Mouse (Mus musculus) neural tube, embryonic 14.5 days (tissue): ENCODE measurements around the gene Nphs1. TPM values are rescaled to one million over a fixed set of nuclear protein-coding genes. Genes with fewer than 3 reads are reported as not detected.

ENCODE experiments used
- ATAC-seq: fragments of 200-750 bp; cut with Nextera tagmentation; 2 replicates; pipeline ENCODE4 v1.8.0; 2017; ENCODE audit warnings: low read depth, mild to moderate bottlenecking, moderate TSS enrichment, moderate library complexity
- H3K27ac ChIP-seq: fragments of 300-500 bp; sonication (generic); 2 replicates; pipeline ENCODE4 v1.5.1; 2014; ENCODE audit warnings: low read depth, mild to moderate bottlenecking, control low read depth, low read length, moderate library complexity, mixed read lengths
- H3K27me3 ChIP-seq: fragments of 300-500 bp; sonication (generic); 2 replicates; pipeline ENCODE4 v1.6.1; 2014; ENCODE audit warnings: low read length; ENCODE audit not compliant: control insufficient read depth, insufficient read depth
- H3K36me3 ChIP-seq: fragments of 300-500 bp; sonication (generic); 2 replicates; pipeline ENCODE4 v1.6.1; 2014; ENCODE audit warnings: low read length, mixed read lengths; ENCODE audit not compliant: control insufficient read depth, insufficient read depth
- H3K4me1 ChIP-seq: fragments of 300-500 bp; sonication (generic); 2 replicates; pipeline ENCODE4 v1.6.1; 2014; ENCODE audit warnings: low read length; ENCODE audit not compliant: control insufficient read depth, insufficient read depth
- H3K4me2 ChIP-seq: fragments of 300-500 bp; sonication (generic); 2 replicates; pipeline ENCODE4 v1.6.1; 2014; ENCODE audit warnings: mild to moderate bottlenecking, low read depth, low read length, control low read depth
- H3K4me3 ChIP-seq: fragments of 300-500 bp; sonication (generic); 2 replicates; pipeline ENCODE4 v1.5.1; 2014; ENCODE audit warnings: low read depth, low read length, control low read depth, mixed read lengths
- H3K9ac ChIP-seq: fragments of 300-500 bp; sonication (generic); replicated peaks from 2 replicates; pipeline ENCODE4 v1.6.1; 2014; ENCODE audit warnings: low read depth, mild to moderate bottlenecking, control low read depth, low read length, mixed read lengths
- H3K9me3 ChIP-seq: fragments of 300-500 bp; sonication (generic); 2 replicates; pipeline ENCODE4 v1.6.1; 2016; ENCODE audit warnings: low read length; ENCODE audit not compliant: control insufficient read depth
- WGBS: fragments of 180-500 bp; shearing (Covaris S2); extraction: QIAGEN DNeasy Blood & Tissue Kit; methylation state at CpG from one replicate; pipeline ENCODE4 v1.1.7; 2014; 5-methylcytosine and 5-hydroxymethylcytosine counted together
- polyA plus RNA-seq: library from polyadenylated mRNA; unstranded; fragments of >200 nt; fragmentation: Nextera tagmentation; extraction: Ambion mirVana; gene quantifications from 2 replicates; pipeline ENCODE4 v1.2.1, GENCODE M21; 2014

Nphs1 gene
- polyA plus RNA-seq, 1 experiment from 2014 or later, result not detected

DNA sequence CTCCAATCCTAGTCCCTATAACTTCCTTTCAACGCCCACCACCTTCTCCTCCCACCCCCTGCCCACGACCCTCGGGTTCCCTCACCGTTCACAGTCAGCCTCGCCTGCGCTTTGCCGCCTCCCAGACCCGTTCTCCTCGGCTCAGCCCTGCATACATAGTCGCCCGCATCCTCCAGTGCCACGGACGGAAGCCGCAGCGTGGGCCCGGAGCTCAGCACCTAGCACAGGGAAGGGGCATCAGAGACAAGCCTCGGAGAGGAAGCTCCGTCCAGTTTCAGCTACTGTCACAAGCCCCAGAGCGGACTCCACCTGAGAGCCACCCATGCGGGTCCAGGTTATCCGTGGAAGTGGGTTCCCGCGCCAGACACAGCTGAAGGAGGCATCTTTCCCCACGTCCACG is 4.8 kb upstream of the Nphs1 start:
- peaks cover 20% of the 10 kb centered on the region for H3K4me1 ChIP-seq
- no peak for ATAC-seq
- 18% methylated on average over 25 of the region's 25 CpGs for WGBS
- H3K9me3 ChIP-seq, result no peaks in the 10 kb centered on the region
- H3K36me3 ChIP-seq, result no peaks in the 10 kb centered on the region
- peak overlapping the region; percentile 20 for H3K4me2 ChIP-seq
- H3K9ac ChIP-seq, result no peak overlapping the region
- no peak overlapping the region for H3K27ac ChIP-seq
- H3K4me3 ChIP-seq, result no peak overlapping the region
- H3K27me3 ChIP-seq, result peaks cover 18% of the 10 kb centered on the region

DNA sequence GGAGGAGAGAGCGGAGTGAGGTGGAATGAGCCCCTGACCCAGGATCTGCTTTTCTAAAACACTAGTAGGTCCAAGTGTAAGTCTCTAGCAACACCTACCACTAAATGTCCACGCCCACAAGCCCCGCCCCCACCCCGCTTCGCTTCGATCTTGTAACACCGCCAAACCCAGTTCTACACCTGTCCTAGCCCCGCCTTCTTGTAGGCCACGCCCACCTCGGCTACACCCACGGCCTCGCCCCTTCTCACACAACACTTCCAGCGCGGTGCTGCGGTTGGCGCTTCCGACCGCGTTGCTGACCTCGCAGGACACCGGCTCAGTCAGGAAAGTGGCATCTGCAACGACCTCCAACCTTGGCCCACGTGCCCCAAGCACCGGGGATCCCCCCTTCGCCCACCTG is 4.3 kb upstream of the Nphs1 start:
- H3K4me2 ChIP-seq, result peak overlapping the region; percentile 20
- ATAC-seq, result no peak
- H3K9me3 ChIP-seq, result no peaks in the 10 kb centered on the region
- H3K4me3 ChIP-seq, result 0 out of 2 replicates have a peak overlapping the region, but pooled peaks have one; percentile 12
- peaks cover 18% of the 10 kb centered on the region for H3K27me3 ChIP-seq
- H3K4me1 ChIP-seq, result peaks cover 21% of the 10 kb centered on the region
- 1% methylated on average over 25 of the region's 25 CpGs for WGBS
- no peaks in the 10 kb centered on the region for H3K36me3 ChIP-seq
- no peak overlapping the region for H3K27ac ChIP-seq
- H3K9ac ChIP-seq, result no peak overlapping the region

DNA sequence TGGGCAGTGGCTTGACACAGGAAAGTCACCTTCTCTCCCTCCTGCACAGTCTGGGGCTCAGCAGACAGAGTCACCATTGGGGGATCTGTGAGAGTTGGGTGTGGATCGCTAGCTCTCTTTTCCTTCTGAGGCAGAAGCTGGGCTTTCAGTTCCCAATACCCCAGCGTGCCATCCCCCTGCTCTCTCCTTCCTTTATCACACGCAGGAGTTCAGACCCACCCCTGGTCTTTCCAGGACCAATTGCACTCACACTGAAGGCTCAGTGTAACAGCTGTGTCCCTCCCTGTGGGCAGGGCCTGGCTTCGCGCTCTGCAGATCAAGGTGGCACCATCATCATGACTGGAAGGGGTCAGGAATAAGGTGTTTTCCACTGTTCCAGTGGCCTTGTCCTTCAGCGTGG is 3.9 kb upstream of the Nphs1 start:
- 9% methylated on average over 6 of the region's 6 CpGs for WGBS
- ATAC-seq, result no peak
- H3K9me3 ChIP-seq, result no peaks in the 10 kb centered on the region
- H3K27ac ChIP-seq, result no peak overlapping the region
- H3K4me2 ChIP-seq, result peak overlapping the region; percentile 12; the same call in 1 of the 2 replicates
- H3K36me3 ChIP-seq, result no peaks in the 10 kb centered on the region
- peaks cover 21% of the 10 kb centered on the region for H3K4me1 ChIP-seq
- no peak overlapping the region for H3K9ac ChIP-seq
- H3K27me3 ChIP-seq, result peaks cover 18% of the 10 kb centered on the region
- no peak overlapping the region for H3K4me3 ChIP-seq

DNA sequence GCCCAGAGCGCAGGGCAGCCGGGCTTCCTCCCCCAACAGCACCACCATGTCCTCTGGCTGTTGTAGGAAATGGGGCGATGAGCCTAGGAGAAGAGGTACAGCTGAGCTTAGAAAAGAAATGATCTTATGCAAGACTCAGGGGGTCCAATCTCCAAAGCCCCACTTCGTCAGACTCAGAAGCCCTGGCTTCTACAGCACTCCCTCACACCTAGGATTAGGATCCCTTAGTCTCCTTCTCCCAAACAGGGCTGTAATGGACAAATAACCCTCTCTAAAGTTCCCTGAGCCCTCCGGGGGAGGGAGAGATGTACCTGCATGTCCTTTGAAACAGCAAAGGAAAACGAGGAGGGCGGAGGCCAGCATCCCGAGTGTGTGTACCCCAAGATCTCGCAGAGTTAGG is 1.6 kb upstream of the Nphs1 start:
- no peaks in the 10 kb centered on the region for H3K36me3 ChIP-seq
- peaks cover 21% of the 10 kb centered on the region for H3K4me1 ChIP-seq
- H3K27me3 ChIP-seq, result peaks cover 22% of the 10 kb centered on the region
- peak overlapping the region; percentile 41 for H3K4me2 ChIP-seq
- no peaks in the 10 kb centered on the region for H3K9me3 ChIP-seq
- H3K27ac ChIP-seq, result no peak overlapping the region
- H3K4me3 ChIP-seq, result peak overlapping the region; percentile 11; the same call in 1 of the 2 replicates
- no peak overlapping the region for H3K9ac ChIP-seq
- ATAC-seq, result no peak
- WGBS, result 3% methylated on average over 9 of the region's 9 CpGs

DNA sequence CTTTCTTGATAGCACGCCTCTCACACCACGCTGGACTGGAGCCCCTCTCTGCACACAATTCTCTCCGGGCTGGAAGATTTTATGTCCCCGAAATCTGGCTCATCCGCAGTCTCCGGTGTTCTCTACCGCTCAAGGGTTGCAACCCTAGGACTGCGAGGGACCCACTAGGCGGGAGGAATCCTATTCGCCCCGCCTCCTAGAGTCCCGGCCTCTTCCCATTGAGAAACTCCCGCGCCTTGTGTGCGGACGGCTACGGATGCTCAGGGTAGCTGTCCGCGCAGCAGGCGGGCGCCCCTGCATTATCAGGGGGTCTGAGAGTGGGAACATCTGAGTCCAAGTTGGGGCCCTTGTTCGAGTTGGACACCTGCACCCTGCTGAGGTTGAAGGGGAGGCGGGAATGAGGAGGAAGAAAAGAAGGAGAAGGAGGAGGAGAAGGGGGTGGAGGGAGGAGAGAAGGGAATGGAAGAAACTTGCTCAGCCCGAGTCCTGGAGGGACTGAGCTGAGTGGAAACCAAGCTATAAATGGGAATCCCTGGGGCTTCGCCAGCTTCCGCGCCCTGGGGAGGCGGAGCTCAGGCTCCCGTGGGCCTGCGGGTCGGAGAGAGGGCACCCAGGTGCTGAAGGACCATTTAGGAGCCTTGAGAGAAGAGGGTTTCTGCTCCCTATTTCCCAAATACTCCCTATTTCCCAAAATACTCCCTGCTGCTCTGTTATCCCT is 1.0 kb upstream of the Nphs1 start:
- Histone ChIP-seq H3K4me3 (peak overlapping the region; percentile 11), H3K27ac (no peak overlapping the region), H3K9me3 (no peaks in the 10 kb centered on the region), H3K36me3 (no peaks in the 10 kb centered on the region), H3K27me3 (peaks cover 22% of the 10 kb centered on the region), H3K4me1 (peaks cover 21% of the 10 kb centered on the region), H3K4me2 (peak overlapping the region; percentile 41), H3K9ac (no peak overlapping the region)
- ATAC-seq, result peak; percentile 22; the same call in 1 of the 2 replicates
- under 1% methylated on average over 31 of the region's 31 CpGs for WGBS

DNA sequence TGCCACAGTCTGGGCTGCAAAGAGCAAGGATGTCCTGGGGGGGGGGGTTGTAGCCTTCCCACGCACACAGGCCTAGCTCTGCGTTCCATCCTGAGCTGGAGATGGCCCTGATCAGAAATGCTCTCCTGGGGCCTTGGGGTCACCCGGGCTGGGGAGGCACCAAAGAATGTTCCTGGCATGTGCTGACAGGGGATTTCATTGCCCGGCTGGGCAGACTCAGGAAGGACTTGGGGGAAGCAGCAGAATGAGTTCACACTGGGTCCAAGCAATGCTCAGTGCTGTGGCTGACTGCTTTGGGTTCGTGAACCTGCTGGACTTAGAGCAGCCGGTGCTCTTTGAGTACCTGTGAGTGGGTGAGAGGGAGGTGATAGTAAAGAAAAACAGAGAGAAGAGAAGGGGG is 1.4 kb downstream of the Nphs1 start:
- WGBS, result 35% methylated on average over 6 of the region's 6 CpGs
- H3K36me3 ChIP-seq, result no peaks in the 10 kb centered on the region
- no peak overlapping the region for H3K27ac ChIP-seq
- H3K4me3 ChIP-seq, result no peak overlapping the region
- no peak for ATAC-seq
- peaks cover 21% of the 10 kb centered on the region for H3K4me1 ChIP-seq
- no peak overlapping the region for H3K4me2 ChIP-seq
- peaks cover 16% of the 10 kb centered on the region for H3K27me3 ChIP-seq
- no peak overlapping the region for H3K9ac ChIP-seq
- no peaks in the 10 kb centered on the region for H3K9me3 ChIP-seq

DNA sequence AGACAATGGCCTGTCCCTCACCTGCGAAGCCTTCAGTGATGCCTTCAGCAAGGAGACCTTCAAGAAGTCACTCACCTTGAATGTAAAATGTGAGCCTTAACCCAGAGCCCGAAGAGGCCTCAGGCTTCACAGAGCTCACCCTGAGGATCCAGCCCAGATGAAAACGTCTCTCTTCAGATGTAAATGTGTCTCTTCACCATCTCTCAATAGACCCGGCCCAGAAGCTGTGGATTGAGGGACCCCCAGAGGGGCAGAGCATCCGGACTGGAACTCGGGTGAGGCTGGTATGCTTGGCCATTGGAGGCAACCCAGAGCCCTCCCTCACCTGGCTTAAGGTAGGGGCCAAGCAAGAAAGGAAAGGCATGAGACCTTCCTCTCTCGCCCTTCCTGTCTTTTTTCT is 5.5 kb downstream of the Nphs1 start:
- no peak for ATAC-seq
- H3K4me2 ChIP-seq, result no peak overlapping the region
- peaks cover 34% of the 10 kb centered on the region for H3K27me3 ChIP-seq
- no peak overlapping the region for H3K4me3 ChIP-seq
- H3K36me3 ChIP-seq, result no peaks in the 10 kb centered on the region
- no peak overlapping the region for H3K27ac ChIP-seq
- WGBS, result 30% methylated on average over 7 of the region's 7 CpGs
- no peaks in the 10 kb centered on the region for H3K9me3 ChIP-seq
- no peaks in the 10 kb centered on the region for H3K4me1 ChIP-seq
- H3K9ac ChIP-seq, result no peak overlapping the region

DNA sequence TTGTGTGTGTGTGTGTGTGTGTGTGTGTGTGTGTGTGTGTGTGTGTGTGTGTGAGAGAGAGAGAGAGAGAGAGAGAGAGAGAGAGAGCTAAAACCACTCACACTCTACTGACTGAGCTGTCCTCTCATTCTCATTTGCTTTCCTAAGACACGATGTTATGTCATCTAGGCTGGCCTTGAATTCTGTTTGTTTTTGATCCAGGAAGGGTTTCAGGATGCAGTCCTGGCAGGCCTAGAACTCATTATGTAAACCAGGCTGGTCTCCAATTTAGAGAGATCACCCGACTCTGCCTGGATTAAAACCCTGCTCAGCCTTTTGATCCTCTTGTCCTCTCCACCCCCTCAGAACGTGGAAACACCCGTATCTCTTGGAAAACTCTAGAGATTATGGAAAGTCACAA is 5.9 kb downstream of the Nphs1 start:
- ATAC-seq, result no peak
- 30% methylated on average over 4 of the region's 4 CpGs for WGBS
- Histone ChIP-seq H3K9ac (no peak overlapping the region), H3K27ac (no peak overlapping the region), H3K4me2 (no peak overlapping the region), H3K9me3 (no peaks in the 10 kb centered on the region), H3K27me3 (peaks cover 34% of the 10 kb centered on the region), H3K36me3 (no peaks in the 10 kb centered on the region), H3K4me3 (no peak overlapping the region), H3K4me1 (no peaks in the 10 kb centered on the region)

DNA sequence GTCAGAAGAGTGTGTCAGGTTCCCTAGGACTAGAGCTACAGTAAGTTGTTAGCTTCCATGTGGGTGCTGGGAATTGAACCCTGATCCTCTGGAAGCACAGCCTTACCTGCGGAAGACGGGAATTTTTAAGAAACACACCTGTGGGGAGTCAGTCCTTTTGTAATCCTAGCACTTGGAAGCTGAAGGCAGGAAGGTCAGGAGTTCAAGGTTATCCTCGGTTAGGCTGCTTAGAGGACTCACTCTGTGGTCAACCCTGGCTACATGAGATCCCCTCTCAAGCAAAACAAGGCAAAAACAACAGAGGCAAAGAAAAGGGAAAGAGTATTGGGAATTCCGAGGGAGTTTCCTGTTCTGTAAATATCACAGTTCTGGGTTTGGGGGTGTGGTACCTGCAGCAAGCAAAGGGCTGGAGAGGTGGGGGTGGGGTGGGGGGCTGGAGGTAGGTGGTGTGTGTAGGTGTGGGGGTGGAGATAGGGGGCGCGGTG is 6.7 kb downstream of the Nphs1 start:
- 17% methylated on average over 6 of the region's 6 CpGs for WGBS
- H3K36me3 ChIP-seq, result no peaks in the 10 kb centered on the region
- H3K4me2 ChIP-seq, result no peak overlapping the region
- no peaks in the 10 kb centered on the region for H3K4me1 ChIP-seq
- no peaks in the 10 kb centered on the region for H3K9me3 ChIP-seq
- no peak overlapping the region for H3K9ac ChIP-seq
- no peak for ATAC-seq
- H3K27ac ChIP-seq, result no peak overlapping the region
- peaks cover 32% of the 10 kb centered on the region for H3K27me3 ChIP-seq
- H3K4me3 ChIP-seq, result no peak overlapping the region
